Mouse (Mus musculus) heart, postnatal 0 days (tissue): Measurements from ENCODE around the gene Aaas.

Experiments used
- CTCF ChIP-seq: IDR thresholded peaks from 2 replicates; pipeline ENCODE4 v1.5.1; 2016; ENCODE audit warnings: antibody characterized with exemption, control low read depth, low read depth
- EP300 ChIP-seq: IDR thresholded peaks from 2 replicates; pipeline ENCODE4 v1.6.1; 2016; ENCODE audit warnings: antibody characterized with exemption, low read depth

GRCm38 (mm10) chr15:102302542-102302941 is 48.0 kb downstream of the Aaas start:
- TF ChIP-seq CTCF (0 out of 2 replicates have a peak, but pooled peaks have one; percentile 1), EP300 (no peak)
